Mouse (Mus musculus) testis, adult 2 months (tissue): ENCODE results near the gene Kifap3.
"Not testable (repeated sequence)": the region's sequence is repeated elsewhere in the genome, so short reads cannot be mapped to it uniquely, and the experiment has no call there.

Experiments
- CTCF ChIP-seq: fragments of 200-500 bp; IDR thresholded peaks from 2 replicates; pipeline ENCODE4 v1.5.1; 2012; ENCODE audit warnings: low read depth, mild to moderate bottlenecking, inconsistent platforms, low read length, moderate library complexity; ENCODE audit not compliant: control insufficient read depth, insufficient read depth, insufficient replicate concordance
- POLR2A ChIP-seq: fragments of 200-500 bp; IDR thresholded peaks from 2 replicates; pipeline ENCODE4 v1.6.1; 2012; ENCODE audit warnings: low read depth, mild to moderate bottlenecking, inconsistent platforms, low read length, moderate library complexity; ENCODE audit not compliant: control insufficient read depth

DNA sequence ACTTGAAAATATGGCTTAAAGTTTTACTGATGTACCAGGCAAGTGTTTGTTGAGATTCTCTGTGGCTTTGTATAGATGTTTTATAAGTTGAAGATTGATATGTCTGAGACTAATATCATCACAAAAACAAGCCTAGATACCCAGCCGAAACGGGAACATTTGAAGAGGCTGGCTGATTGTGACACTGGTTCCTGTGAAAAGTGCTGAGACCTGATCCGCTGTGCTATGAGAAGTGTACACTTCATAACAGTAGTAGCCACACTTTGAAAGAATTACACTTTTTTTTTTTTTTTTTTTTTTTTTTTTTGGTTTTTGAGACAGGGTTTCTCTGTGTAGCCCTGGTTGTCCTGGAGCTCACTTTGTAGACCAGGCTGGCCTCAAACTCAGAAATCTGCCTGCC, 59.1 kb downstream of the Kifap3 start:
- not testable (repeated sequence) for TF ChIP-seq CTCF, POLR2A
